Mouse (Mus musculus) cortical plate, adult 2 months (tissue): ENCODE measurements around the gene Sh2d3c. TPM values are rescaled to one million over a fixed set of nuclear protein-coding genes. Genes with fewer than 3 reads are reported as not detected.

Experiments
- H3K27ac ChIP-seq: fragments of 200-500 bp; 2 replicates; pipeline ENCODE4 v1.5.1; 2012; ENCODE audit warnings: low read length, control low read depth, inconsistent platforms; ENCODE audit not compliant: insufficient read depth
- H3K4me1 ChIP-seq: fragments of 200-500 bp; 2 replicates; pipeline ENCODE4 v1.6.1; 2011; ENCODE audit warnings: low read length; ENCODE audit not compliant: control insufficient read depth, insufficient read depth
- H3K4me3 ChIP-seq: fragments of 200-500 bp; 2 replicates; pipeline ENCODE4 v1.5.1; 2011; ENCODE audit warnings: mild to moderate bottlenecking, low read length, control low read depth; ENCODE audit not compliant: insufficient read depth
- CTCF ChIP-seq: fragments of 200-500 bp; IDR thresholded peaks from 2 replicates; pipeline ENCODE4 v1.5.1; 2011; ENCODE audit warnings: mild to moderate bottlenecking, control low read depth, low read length; ENCODE audit not compliant: insufficient read depth; ENCODE audit errors: extremely low read depth
- POLR2A ChIP-seq: fragments of 200-500 bp; IDR thresholded peaks from 2 replicates; pipeline ENCODE4 v1.6.1; 2011; ENCODE audit warnings: mild to moderate bottlenecking, low read length, control low read depth; ENCODE audit not compliant: insufficient read depth; ENCODE audit errors: extremely low read depth
- polyA plus RNA-seq: library from polyadenylated mRNA; depleted of rRNA; stranded (reverse); fragments of >200 nt; gene quantifications from 2 replicates; pipeline ENCODE4 v1.2.3, GENCODE M21; 2012

The Sh2d3c gene
- polyA plus RNA-seq, 1 experiment, result 29.7 TPM

DNA sequence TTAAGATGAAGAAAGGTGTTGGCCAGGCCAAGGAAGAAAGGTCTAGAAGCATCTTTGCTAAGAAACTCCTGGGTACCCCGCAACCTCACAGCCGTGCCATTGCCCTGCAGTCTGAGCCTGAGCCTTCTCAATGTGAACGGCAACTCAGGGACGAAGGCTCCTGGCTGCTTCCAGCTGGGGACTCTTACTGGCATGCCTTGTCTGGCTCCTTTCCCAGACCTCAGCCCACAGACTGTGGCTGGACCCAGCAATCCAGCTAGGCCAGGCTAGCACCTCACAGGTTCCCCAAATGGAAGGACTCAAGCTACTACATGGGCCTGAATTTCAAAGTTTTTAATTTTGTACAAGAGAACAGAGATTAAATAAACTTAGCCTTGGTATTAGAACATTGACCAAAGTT, 41.0 kb downstream of the Sh2d3c start:
- Histone ChIP-seq H3K4me1 (peaks cover 5% of the 10 kb centered on the region), H3K4me3 (no peak overlapping the region), H3K27ac (no peak overlapping the region)
- TF ChIP-seq POLR2A, result no peak
- no peak for TF ChIP-seq CTCF

DNA sequence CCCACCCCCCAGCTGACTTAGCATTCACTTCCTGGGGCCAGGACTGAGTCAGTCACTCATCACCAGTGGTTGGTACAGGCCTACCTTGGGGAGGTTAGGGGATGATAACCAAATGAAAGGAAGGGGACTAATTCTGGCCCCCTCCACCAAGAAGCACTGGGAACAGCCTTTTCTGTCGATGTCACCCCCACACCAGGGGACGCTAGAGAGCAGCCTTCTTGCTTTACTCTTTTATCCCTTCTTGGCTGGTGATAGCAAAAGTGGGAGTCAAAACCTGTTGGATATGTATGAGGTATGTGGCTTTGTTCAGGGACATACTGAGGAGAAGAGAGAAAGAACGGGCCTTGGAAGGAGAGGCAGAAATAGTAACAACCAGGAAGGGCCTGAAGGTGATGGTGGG, 42.5 kb downstream of the Sh2d3c start:
- TF ChIP-seq CTCF, result peak; percentile 35; the same call in 1 of the 2 replicates
- no peak for TF ChIP-seq POLR2A
- Histone ChIP-seq H3K4me1 (peaks cover 5% of the 10 kb centered on the region), H3K27ac (no peak overlapping the region), H3K4me3 (no peak overlapping the region)

DNA sequence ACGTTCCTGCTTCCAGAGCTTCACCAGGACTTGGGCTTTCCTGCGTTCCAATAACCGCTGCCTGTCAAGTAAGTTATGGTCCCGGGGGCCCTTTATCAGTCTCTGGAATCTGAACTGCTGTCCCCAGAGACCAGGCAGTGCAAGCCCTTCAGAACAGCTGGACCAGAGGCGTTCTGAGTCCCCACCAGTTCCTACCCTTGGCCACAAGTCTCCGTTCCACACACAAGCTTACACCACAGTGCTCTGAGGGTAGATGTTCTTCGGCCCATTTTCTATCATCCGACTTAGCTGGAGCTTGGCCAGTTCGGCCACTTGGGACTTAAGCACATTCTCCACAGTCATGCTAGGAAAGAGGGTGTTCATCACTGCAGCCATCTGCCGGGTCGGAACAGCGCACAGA, 46.4 kb downstream of the Sh2d3c start:
- no peak overlapping the region for H3K4me3 ChIP-seq
- TF ChIP-seq POLR2A (no peak), CTCF (no peak)
- H3K4me1 ChIP-seq, result no peaks in the 10 kb centered on the region

DNA sequence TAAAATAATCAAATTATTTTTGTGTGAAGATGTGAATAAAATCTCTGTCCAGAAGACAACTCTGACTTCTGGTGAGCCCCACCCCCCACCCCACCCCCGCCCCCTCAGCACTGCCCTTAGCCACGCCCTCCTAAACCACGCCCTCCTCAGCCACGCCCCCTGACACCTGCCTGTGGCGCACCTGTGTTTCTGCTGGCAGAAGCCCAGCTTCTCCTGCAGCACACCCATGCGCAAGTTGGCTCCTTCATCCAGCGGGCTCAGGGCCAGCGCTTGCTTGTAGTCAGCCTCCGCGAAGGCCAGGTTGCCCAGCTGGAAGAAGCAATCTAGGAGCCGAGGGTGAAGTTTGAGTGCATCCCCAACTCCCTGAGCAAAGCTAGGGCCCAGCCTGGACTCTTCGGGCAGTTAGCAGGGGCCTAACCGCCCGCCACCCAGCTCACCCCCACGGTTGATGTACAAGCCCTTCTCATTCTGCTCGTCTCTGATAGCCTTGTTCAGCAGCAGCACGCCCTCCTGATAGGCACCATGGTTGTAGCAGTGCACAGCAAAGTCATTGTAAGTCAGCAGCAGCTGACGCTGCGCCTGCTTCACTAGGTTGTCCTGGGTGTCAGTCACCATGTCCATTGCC, 47.9 kb downstream of the Sh2d3c start:
- no peaks in the 10 kb centered on the region for H3K4me1 ChIP-seq
- TF ChIP-seq CTCF, result no peak
- TF ChIP-seq POLR2A, result no peak
- H3K4me3 ChIP-seq, result no peak overlapping the region
- H3K27ac ChIP-seq, result no peak overlapping the region

More for the DNA sequence above, 46.4 kb downstream of the Sh2d3c start:
- no peak overlapping the region for H3K27ac ChIP-seq

DNA sequence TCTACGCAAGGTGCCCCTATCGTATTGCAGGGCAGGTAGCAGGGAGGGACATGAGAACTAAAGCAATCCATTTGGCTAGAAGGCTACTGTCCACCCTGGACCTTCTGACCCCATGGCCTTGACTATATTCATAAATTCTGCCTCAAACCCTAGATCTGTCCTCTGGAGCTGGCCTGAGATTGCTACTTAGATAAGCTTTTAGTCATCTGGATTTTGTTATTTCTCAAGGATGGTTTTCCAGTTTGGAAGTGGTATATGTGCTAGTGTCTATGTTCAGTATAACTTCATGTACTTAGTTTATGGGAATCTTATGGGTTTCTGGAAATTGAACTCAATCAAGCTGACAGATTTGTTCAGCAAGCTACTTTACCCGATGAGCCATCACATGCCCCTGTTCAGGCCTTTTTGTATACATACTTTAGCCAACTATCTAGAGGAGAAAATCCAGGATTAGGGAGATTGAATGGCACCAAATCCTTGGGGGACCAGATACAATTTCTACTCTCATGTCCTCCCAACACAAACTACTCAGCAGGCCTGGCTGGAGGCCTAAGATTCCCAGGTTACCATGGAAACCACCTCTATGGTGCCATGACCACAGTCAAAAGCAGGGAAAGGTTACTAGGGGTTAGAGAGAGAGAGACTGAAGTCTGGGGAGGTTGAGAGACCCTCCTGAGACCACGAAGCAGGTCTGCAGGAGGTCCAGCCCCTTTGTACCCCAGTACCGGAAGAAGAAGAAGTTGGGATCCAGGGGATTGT, 48.7 kb downstream of the Sh2d3c start:
- Histone ChIP-seq H3K27ac (no peak overlapping the region), H3K4me3 (no peak overlapping the region), H3K4me1 (no peaks in the 10 kb centered on the region)
- TF ChIP-seq CTCF (no peak), POLR2A (no peak)

DNA sequence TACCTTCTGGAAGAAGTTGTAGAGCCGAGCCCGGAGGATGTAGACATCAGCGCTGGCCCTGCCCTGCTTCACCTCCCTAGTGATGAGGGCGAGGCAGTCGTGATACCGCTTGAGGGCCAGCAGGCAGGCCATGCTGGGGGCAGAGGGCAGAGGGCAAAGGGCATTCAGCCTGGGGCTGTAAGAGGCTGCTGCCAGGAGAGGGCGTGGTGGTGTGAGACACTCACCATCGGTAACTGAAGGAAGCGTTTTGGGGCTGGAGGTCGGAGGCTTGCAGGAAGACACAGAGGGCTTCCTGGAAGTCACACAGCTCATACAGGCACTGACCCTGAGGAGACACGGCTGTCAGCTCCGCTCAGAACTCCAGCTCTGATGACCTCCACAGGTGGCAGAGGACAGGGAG, 51.0 kb downstream of the Sh2d3c start:
- no peak for TF ChIP-seq CTCF
- no peak for TF ChIP-seq POLR2A

DNA sequence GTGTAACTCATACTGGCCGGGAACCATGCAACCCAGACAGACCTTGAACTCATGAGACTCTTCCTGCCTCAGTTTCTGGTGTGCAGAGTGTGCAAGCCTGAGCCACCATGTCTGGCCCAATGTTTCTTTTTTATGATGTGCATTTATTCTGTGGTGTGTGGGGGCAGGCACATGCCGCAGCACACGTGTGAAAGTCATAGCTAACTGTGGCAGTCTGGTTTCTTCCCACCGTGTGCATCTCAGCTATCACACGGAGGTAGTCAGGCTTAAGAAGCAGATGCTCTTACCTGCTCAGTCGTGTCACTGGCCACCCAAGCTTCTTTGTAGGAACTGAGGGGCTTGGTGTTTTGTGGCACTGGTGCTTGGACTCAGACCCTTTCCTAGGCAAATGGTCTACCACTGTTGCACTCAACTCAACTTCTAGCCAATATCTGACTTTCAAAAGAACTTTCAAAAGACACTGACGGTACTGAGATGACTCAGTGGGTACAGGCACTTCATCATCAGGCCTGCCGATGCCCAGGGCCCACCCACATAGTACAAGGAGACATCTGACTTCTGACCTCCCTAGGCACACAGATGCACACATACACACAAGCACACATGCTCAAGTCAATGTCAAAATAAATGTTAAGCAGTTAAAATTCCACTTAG, 51.9 kb downstream of the Sh2d3c start:
- H3K4me3 ChIP-seq, result no peak overlapping the region

More for the DNA sequence above, 51.0 kb downstream of the Sh2d3c start:
- Histone ChIP-seq H3K4me1 (no peaks in the 10 kb centered on the region), H3K27ac (no peak overlapping the region), H3K4me3 (no peak overlapping the region)

DNA sequence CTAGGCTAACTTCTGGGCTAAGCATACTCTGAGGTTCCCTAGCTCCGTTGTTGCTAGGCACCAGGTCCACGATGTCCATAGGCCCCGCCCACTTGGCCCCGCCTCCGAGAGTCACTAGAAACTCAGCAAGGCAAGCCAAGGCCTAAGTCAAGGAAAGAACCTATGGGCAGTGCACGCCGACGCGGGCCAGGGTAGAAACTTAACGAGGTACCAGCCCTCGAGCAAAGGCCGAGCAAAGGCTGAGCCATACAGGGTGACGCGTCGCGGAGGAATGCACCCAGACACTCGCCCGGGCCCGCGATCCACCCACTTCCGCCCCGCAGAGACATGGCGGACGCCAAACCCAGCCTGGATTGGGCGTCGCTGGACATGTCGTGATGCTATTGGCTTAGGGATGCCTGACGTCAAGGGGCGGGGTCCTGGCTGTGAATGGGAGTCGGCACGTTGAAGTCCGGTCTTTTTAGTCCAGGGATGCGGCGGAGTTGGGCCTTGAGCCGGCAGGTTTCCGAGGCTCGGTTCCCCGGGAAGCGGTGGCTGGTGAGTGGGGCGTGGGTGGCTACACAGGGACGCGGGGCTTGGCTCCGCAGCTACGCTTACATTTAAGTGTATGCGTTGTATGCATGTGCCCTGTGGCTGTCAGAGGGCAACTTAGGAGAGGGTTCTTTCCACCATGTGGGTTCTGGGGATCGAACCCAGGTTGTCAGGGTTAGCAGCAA, 54.7 kb downstream of the Sh2d3c start, which contains the start of the genes Ttc16 and Ptrh1:
Gene Ttc16, minus strand, starts transcription at position 275 of the 716 bp plus-strand sequence.
Gene Ptrh1, plus strand, starts transcription at position 428 of the 716 bp plus-strand sequence.
- TF ChIP-seq POLR2A (peak; percentile 66), CTCF (no peak)
- H3K4me1 ChIP-seq, result no peaks in the 10 kb centered on the region
- H3K4me3 ChIP-seq, result peak within 1 kb of the TSS; percentile 43
- no peak within 1 kb of the TSS for H3K27ac ChIP-seq

More for the DNA sequence above, 51.9 kb downstream of the Sh2d3c start:
- Histone ChIP-seq H3K4me1 (no peaks in the 10 kb centered on the region), H3K27ac (no peak overlapping the region)
- TF ChIP-seq POLR2A, result no peak
- TF ChIP-seq CTCF, result no peak

DNA sequence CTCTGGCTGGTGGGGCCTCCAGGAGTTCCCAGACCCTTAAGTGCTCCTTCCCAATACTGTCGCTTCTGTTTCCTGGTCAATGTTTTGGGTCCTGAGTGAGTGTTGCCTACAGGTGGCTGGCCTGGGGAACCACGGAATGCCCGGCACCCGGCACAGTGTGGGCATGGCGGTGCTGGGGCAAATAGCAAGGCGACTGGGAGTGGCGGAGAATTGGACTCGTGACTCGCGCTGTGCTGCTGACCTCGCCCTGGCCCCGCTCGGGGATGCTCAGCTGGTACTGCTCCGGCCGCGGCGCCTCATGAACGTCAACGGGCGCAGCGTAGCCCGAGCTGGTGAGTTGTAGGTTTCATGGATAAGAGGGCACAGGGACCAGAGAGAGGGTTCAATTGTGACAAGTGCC, 55.3 kb downstream of the Sh2d3c start:
- peak overlapping the region; percentile 43; the same call in 1 of the 2 replicates for H3K4me3 ChIP-seq
- H3K4me1 ChIP-seq, result no peaks in the 10 kb centered on the region
- TF ChIP-seq POLR2A (no peak), CTCF (no peak)
- no peak overlapping the region for H3K27ac ChIP-seq
